Mouse (Mus musculus) neural tube, embryonic 11.5 days (tissue): ENCODE measurements around the gene Nktr. TPM values are rescaled to one million over a fixed set of nuclear protein-coding genes. Genes with fewer than 3 reads are reported as not detected.

Source experiments
- ATAC-seq: fragments of 200-750 bp; cut with Nextera tagmentation; 2 replicates; pipeline ENCODE4 v1.8.0; 2017; ENCODE audit warnings: moderate number of reproducible peaks, mild to moderate bottlenecking, moderate TSS enrichment, moderate library complexity; ENCODE audit not compliant: insufficient read depth, low FRiP score, low TSS enrichment
- DNase-seq: peaks from one replicate; pipeline ENCODE4 v3.0.0-alpha.2; 2015; ENCODE audit warnings: low spot score
- H3K27ac ChIP-seq: fragments of 300-500 bp; sonication (generic); 2 replicates; pipeline ENCODE4 v1.5.1; 2014; ENCODE audit warnings: low read depth, mild to moderate bottlenecking, low read length
- H3K27me3 ChIP-seq: fragments of 300-500 bp; sonication (generic); 2 replicates; pipeline ENCODE4 v1.6.1; 2014; ENCODE audit warnings: mild to moderate bottlenecking, low read length, mixed read lengths; ENCODE audit not compliant: control insufficient read depth, insufficient read depth
- H3K36me3 ChIP-seq: fragments of 300-500 bp; sonication (generic); 2 replicates; pipeline ENCODE4 v1.6.1; 2014; ENCODE audit warnings: mild to moderate bottlenecking, low read length, moderate library complexity, mixed read lengths; ENCODE audit not compliant: control insufficient read depth, insufficient read depth
- H3K4me1 ChIP-seq: fragments of 300-500 bp; sonication (generic); 2 replicates; pipeline ENCODE4 v1.6.1; 2014; ENCODE audit warnings: low read length, mixed read lengths; ENCODE audit not compliant: control insufficient read depth, insufficient read depth
- H3K4me2 ChIP-seq: fragments of 300-500 bp; sonication (generic); 2 replicates; pipeline ENCODE4 v1.6.1; 2014; ENCODE audit warnings: low read depth, mild to moderate bottlenecking, moderate library complexity
- H3K4me3 ChIP-seq: fragments of 300-500 bp; sonication (generic); 2 replicates; pipeline ENCODE4 v1.5.1; 2014; ENCODE audit warnings: low read depth, low read length
- H3K9ac ChIP-seq: fragments of 300-500 bp; sonication (generic); 2 replicates; pipeline ENCODE4 v1.6.1; 2014; ENCODE audit warnings: mild to moderate bottlenecking, low read length
- H3K9me3 ChIP-seq: fragments of 300-500 bp; sonication (generic); 2 replicates; pipeline ENCODE4 v1.6.1; 2016; ENCODE audit warnings: low read length; ENCODE audit not compliant: control insufficient read depth
- WGBS: fragments of 180-500 bp; shearing (Covaris S2); extraction: QIAGEN DNeasy Blood & Tissue Kit; methylation state at CpG from one replicate; pipeline ENCODE4 v1.1.7; 2014; 5-methylcytosine and 5-hydroxymethylcytosine counted together
- polyA plus RNA-seq: library from polyadenylated mRNA; unstranded; fragments of >200 nt; fragmentation: Nextera tagmentation; extraction: Ambion mirVana; gene quantifications from 2 replicates; pipeline ENCODE4 v1.2.1, GENCODE M21; 2014

The Nktr gene
- polyA plus RNA-seq: 56.9 and 61.7 TPM in 2 replicates

DNA sequence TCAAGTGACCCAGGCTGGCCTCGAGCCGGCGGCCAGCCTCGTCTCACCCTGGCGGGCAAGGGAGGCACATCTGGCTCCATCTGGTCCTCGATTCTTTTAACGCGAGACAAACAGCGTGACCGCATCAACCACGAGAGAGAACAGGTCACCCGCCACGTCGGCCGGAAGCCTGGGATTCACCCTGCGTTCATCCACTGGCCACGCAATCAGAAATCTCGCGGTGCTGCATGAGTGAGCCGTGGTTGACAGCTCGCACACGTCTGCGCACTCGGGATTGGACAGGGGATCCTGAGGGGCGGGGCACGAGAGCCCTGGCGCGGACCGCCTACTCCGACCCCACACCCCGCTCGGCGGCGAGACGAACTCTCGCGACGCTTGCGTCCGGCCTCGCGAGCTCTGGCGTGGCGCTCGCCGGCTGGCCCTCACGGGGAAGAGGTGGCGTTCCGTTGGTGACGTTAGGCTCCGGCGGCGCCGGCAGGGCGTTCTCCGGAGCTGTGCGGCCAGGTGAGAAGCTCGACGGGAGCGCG lies at the start of gene Nktr:
TSS of gene Nktr (plus strand) at position 378 of the 527 bp plus-strand sequence.
- H3K27me3 ChIP-seq: no peaks in the 10 kb centered on the region
- peak; percentile 99 for DNase-seq
- peak within 1 kb of the TSS; percentile 96 for H3K27ac ChIP-seq
- WGBS: under 1% methylated on average over 56 of the region's 61 CpGs
- peak within 1 kb of the TSS; percentile 96 for H3K9ac ChIP-seq
- H3K9me3 ChIP-seq: no peaks in the 10 kb centered on the region
- H3K4me1 ChIP-seq: peaks cover 4% of the 10 kb centered on the region; the same call in 1 of the 2 replicates
- peak within 1 kb of the TSS; percentile 61 for H3K4me2 ChIP-seq
- no peaks in the 10 kb centered on the region for H3K36me3 ChIP-seq
- peak; percentile 99 for ATAC-seq
- peak within 1 kb of the TSS; percentile 97 for H3K4me3 ChIP-seq

DNA sequence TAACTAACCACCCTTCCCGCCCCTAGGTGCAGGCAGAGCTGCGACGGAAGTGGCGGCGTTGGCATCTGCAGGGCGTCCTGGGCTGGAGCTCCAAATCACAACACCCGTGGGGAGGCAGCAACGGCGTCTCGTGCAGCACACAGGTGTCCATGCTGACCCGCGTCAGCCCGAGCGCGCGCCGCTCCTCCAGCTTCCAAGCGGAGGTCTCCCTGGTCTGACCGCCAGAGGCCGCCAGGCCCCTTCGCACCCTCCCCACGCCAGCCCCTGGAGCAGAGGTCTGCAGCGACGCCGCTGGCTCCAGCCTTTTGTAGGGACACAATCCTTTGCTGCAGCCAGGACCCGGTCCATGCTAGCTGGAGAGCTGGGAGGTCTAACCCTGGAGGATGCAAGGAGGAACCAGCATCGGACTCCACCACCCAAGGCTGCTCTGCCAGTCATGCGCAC lies 49.6 kb upstream of the Nktr start:
- WGBS: under 1% methylated on average over 28 of the region's 28 CpGs
- peak; percentile 69 for ATAC-seq
- Histone ChIP-seq H3K9ac (peak overlapping the region; percentile 41), H3K4me2 (peak overlapping the region; percentile 35), H3K27me3 (peaks cover 10% of the 10 kb centered on the region), H3K27ac (no peak overlapping the region), H3K4me3 (peak overlapping the region; percentile 3; the same call in 1 of the 2 replicates), H3K9me3 (no peaks in the 10 kb centered on the region), H3K36me3 (no peaks in the 10 kb centered on the region), H3K4me1 (peaks cover 14% of the 10 kb centered on the region)
- DNase-seq: peak; percentile 82

DNA sequence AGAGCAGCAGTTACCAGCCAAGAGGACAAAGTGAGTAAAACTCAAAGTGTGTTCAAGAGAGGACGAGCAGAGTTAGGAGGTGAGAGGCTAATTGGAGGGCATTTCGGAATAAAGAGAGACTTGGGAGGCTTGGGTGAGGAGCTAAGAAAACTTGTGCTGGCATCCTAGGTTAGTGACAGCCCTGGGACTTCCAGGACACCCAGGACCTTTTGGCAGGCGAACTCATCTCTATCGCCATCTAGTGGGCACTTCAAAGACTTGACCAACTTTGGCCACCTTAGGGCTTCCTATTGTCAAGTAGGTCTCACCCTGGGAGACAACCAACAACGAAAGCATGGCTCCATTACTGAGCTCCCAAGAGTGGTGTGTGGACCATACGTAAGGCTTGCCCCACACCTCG lies 47.7 kb upstream of the Nktr start:
- Histone ChIP-seq H3K4me1 (peaks cover 10% of the 10 kb centered on the region; the same call in 1 of the 2 replicates), H3K9ac (no peak overlapping the region), H3K9me3 (no peaks in the 10 kb centered on the region), H3K27me3 (peaks cover 10% of the 10 kb centered on the region), H3K4me3 (no peak overlapping the region), H3K27ac (no peak overlapping the region), H3K4me2 (no peak overlapping the region), H3K36me3 (no peaks in the 10 kb centered on the region)
- WGBS: 18% methylated on average over 7 of the region's 7 CpGs
- ATAC-seq (0 out of 2 replicates have a peak, but pooled peaks have one; percentile 32), DNase-seq (peak; percentile 54)

DNA sequence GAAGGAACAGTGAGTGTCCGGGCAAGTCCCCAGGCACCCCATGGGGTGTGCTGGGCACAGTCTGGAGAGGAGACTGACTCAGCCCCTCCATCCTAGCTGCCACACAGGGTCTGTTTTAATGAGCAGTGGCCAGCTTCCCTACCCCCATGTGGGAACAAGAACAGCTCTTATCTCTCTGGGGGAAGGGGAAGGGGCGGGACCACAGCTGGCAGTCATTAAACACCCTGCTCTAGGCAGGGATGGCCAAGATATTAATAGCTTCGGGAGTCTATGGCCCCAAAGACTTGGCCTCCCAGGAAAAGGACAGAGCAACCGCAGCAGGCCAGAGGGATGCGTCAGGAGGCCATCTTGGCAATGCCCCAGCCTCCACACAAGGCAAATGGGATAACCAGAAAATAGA lies 46.7 kb upstream of the Nktr start:
- Histone ChIP-seq H3K4me1 (peaks cover 10% of the 10 kb centered on the region; the same call in 1 of the 2 replicates), H3K4me3 (no peak overlapping the region), H3K27me3 (peaks cover 10% of the 10 kb centered on the region), H3K36me3 (no peaks in the 10 kb centered on the region), H3K9me3 (no peaks in the 10 kb centered on the region), H3K27ac (no peak overlapping the region), H3K9ac (no peak overlapping the region), H3K4me2 (no peak overlapping the region)
- no peak for DNase-seq
- WGBS: 71% methylated on average over 5 of the region's 5 CpGs
- no peak for ATAC-seq

DNA sequence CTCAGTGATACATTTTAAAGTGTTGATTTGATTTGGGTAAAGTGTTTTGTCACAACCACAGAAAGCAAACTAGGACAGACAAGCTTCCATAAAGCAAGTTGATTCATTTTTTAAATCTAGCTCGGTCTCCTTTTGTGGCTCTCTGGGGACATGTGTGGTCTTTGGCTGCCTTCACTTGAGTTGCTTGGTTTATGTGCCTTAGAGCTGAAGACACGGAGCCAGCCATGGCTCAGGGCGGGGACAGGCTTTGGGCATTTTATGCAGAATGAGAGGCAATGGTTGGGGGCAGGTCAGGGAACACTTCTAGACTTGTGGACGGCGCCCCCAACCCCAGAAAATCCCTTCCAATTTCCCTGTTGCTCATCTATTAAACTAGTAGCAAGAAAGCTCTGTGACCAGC lies 45.3 kb upstream of the Nktr start:
- no peaks in the 10 kb centered on the region for H3K36me3 ChIP-seq
- H3K4me2 ChIP-seq: no peak overlapping the region
- ATAC-seq (no peak), DNase-seq (no peak)
- H3K27ac ChIP-seq: no peak overlapping the region
- H3K27me3 ChIP-seq: peaks cover 10% of the 10 kb centered on the region
- H3K4me3 ChIP-seq: no peak overlapping the region
- peaks cover 10% of the 10 kb centered on the region; the same call in 1 of the 2 replicates for H3K4me1 ChIP-seq
- H3K9ac ChIP-seq: no peak overlapping the region
- 87% methylated on average over 5 of the region's 5 CpGs for WGBS
- no peaks in the 10 kb centered on the region for H3K9me3 ChIP-seq

DNA sequence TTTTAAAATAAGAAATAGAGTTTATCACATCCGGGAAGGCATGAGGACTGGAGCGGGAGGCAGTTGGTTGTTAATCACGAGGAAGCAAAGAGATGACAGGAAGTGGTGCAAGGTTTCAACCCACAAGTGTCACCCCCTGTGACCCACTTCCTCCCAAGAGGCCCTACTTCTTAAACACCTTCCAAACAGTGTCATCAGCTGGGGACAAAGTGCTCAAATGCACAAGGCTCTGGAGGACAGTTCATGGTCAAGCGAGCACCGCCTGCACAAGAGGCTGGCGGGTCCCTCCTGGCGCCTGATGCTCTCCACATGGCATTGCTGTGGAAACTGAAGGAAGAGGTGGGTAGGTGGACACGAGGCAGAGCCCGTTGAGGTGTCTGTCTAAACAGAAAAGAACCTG lies 44.0 kb upstream of the Nktr start:
- 85% methylated on average over 9 of the region's 9 CpGs for WGBS
- no peak for DNase-seq
- H3K4me1 ChIP-seq: peaks cover 9% of the 10 kb centered on the region; the same call in 1 of the 2 replicates

DNA sequence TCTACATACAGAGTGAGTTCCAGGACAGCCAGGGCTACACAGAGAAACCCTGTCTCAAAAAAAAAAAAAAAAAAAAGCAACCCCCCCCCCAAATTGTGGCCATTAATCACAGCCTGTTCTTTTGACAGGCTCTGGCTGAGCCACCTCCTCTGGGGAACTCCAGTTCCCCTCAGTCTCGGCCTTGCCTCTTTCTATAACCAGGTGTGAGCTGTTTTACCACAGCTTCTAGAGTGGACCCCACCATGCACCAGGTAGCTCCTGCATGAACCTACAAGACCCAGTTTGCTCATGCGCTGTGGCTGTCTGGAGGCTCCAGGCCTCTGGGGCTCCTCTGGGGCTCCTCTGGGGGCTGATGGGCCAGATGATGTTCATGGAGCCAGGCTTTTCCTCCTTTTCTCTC lies 43.4 kb upstream of the Nktr start:
- 94% methylated on average over 2 of the region's 2 CpGs for WGBS
- peaks cover 3% of the 10 kb centered on the region; the same call in 1 of the 2 replicates for H3K27me3 ChIP-seq
- no peaks in the 10 kb centered on the region for H3K9me3 ChIP-seq
- H3K4me3 ChIP-seq: no peak overlapping the region
- H3K4me1 ChIP-seq: peaks cover 7% of the 10 kb centered on the region; the same call in 1 of the 2 replicates
- H3K27ac ChIP-seq: no peak overlapping the region
- H3K9ac ChIP-seq: no peak overlapping the region
- H3K36me3 ChIP-seq: no peaks in the 10 kb centered on the region
- ATAC-seq (no peak), DNase-seq (no peak)
- H3K4me2 ChIP-seq: no peak overlapping the region

More for the DNA sequence above, 44.0 kb upstream of the Nktr start:
- no peak overlapping the region for H3K4me2 ChIP-seq
- no peak overlapping the region for H3K27ac ChIP-seq
- H3K9ac ChIP-seq: no peak overlapping the region
- peaks cover 8% of the 10 kb centered on the region for H3K27me3 ChIP-seq
- no peaks in the 10 kb centered on the region for H3K36me3 ChIP-seq
- H3K4me3 ChIP-seq: no peak overlapping the region
- H3K9me3 ChIP-seq: no peaks in the 10 kb centered on the region
- ATAC-seq: no peak

DNA sequence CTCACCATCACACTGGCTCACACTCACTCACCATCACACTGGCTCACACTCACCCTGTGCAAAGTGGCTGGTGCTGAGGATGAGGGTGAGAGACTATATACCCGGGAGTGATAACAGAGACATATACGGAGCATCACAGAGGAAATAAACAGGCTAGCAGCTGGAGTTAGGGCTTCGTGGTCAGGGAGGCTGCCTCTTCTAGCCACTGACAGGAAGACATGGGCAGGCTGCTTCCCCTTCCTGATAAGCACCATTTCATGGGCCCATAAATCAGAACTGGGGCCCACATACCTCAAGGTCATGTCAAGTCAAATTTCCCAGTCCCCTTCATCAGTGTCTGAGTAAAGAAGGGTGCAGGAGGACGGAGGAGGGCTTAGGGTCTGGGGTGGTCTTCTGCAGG lies 41.9 kb upstream of the Nktr start:
- Histone ChIP-seq H3K4me2 (no peak overlapping the region), H3K9me3 (no peaks in the 10 kb centered on the region), H3K27me3 (no peaks in the 10 kb centered on the region), H3K27ac (no peak overlapping the region), H3K4me3 (no peak overlapping the region), H3K9ac (no peak overlapping the region), H3K4me1 (0 out of 2 replicates have a peak, but pooled peaks cover 5% of the 10 kb centered on the region), H3K36me3 (no peaks in the 10 kb centered on the region)
- ATAC-seq: no peak
- 84% methylated on average over 4 of the region's 4 CpGs for WGBS
- DNase-seq: no peak

DNA sequence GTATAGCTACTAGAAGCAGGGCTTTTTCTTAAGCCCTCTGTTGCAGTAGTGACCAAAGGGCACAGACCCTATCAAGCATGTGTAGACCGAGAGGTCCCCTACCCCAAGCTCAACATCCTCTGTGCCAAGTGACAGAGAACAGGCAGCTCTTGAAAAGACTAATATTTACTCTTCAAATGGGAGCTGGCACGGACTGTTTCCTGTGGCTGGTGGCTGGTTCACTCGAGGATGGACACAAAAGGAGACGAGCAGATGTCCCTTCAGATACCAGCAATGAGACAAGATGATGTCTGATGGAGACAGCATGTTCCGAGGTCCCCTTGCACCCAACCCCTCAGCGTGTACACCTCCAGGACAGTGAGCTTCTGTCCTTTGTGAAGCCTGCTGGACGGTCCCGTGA lies 41.5 kb upstream of the Nktr start:
- no peak for ATAC-seq
- DNase-seq: no peak
- H3K4me1 ChIP-seq: 0 out of 2 replicates have a peak, but pooled peaks cover 2% of the 10 kb centered on the region
- no peaks in the 10 kb centered on the region for H3K27me3 ChIP-seq
- no peaks in the 10 kb centered on the region for H3K36me3 ChIP-seq
- no peak overlapping the region for H3K27ac ChIP-seq
- H3K4me2 ChIP-seq: no peak overlapping the region
- H3K9ac ChIP-seq: no peak overlapping the region
- H3K9me3 ChIP-seq: no peaks in the 10 kb centered on the region
- WGBS: 78% methylated on average over 8 of the region's 8 CpGs
- no peak overlapping the region for H3K4me3 ChIP-seq
